Mouse (Mus musculus): ENCODE results near the gene Pou2f2.

The Pou2f2 gene

DNA sequence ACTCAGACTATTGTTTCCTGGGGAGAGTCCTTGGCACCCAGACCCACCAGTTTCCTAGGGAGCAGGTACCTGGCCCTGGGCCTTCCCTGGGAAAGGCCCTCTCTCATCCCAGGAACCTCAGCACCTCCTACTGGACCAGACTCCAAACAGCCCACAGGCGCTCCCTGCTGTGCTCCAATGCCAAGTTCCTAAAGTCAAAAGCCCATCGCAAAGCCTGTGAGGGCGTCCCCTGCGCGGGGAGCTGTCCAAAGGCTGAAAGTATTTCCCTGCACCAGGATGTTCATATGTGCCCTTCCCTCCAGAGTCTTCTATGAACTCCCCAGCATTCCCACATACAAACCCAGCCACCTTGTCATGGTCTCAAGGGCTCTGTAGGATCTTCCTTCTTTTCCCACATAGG, 37.8 kb downstream of the Pou2f2 start:
- DNase-seq = peak; percentile 73

DNA sequence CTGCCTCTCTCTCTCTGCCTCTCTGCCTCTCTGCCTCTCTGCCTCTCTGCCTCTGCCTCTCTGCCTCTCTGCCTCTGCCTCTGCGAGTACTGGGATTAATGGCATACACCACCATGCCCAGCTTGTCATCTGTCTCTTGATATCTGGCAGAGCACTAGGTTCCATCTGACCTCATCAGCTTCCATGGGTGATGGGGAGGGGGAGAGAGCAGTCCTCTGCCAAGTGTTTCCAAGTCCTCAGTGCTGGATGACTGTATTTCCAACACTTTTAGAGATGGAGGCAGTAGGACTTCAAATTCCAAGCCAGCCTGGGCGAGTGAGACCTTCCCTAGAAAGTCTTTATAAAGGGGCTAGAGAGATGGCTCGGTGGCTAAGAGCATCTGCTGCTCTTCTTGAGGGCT, 42.0 kb downstream of the Pou2f2 start:
- DNase-seq = no peak

DNA sequence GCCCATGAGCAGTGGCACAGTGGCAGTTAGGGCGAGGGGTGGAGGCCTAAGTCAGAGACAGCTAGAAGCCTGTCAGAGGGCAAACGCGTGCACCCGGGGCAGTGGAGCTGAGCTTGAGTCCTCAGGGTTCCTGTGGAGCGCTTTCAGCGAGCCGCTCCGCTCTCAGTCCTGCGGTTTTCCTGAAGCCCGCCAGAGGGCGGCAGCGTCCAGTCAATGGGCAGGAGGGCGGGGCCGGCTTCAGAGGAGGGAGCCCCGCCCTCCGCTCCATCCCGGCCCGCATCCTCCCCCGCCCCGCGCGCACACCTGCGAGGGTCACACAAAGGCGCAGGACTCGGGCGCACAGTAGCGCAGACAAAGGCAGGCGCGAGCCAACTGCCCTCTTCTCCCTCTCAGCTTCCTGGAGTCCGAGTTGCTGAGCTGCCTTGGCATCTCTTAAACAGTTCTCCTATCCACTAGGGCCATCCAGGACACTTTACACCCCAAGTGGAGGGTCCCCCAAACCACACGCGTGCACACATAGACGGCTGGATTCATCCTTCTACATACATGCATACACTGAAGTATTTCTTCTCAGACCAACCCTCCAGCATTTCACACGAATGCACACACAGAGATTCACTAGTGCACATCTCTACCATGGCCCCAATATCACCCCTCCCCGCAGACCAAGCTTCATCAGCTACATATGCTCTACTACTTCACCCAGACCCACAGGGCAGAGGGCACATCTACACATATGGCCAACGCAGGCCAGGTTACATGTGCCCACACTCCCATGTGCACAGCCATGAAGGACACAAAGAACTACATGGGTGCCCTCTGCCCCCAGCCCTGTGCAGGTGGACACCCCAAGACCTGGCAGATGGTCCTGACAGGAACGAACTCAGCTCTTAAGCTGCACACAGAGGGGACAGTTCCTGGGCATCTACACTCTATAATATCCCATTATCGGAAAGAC, 46.2 kb downstream of the Pou2f2 start:
- peak; percentile 83 for DNase-seq

DNA sequence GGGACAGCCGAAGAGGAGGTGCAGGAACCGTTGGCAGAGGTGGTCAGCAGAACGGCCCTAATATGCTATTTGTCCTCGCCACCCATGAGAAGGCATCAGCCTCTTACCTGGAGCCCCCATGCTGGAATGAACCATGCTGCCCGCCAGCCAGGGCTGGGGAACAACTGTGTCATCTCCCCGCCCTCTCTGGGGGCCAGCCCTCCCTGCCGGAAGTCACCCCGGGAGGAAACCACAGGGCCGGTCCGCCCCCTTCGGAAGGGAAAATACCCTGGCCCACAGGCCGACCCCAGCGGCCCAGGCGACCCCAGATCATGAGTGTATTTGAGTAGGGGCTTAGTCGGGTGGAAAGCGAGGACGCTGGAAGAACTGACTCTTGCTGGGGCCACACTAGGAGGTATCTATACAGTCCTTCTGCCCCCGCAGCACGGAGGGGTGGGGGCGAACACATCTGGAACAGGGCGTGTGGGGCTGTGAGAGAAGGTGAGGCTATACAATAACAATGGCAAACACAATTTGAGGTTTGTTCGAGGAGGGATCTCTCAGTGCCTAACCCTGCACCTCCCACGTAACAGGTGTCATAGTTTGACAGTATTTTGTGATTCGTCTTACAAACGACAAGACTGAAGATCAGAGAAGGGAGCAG, 47.1 kb downstream of the Pou2f2 start:
- no peak for DNase-seq

DNA sequence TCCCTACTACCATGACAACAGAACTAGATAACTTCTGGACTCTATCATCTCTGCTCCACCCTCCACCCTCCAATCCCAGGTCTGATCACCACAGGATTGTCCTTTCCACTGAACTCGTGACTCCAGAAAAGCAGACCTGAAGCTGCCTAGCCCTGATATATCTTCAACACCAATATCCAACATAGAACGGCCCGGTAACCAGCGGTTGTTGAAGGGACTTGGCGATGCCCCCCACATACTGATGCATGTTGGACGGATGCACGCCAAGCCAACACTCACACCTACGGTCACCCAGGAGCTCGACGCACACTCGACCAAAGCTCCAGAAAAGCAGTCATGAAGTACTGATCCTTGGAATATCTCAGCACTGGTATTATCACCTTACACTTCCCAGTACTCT, 48.3 kb downstream of the Pou2f2 start:
- no peak for DNase-seq

DNA sequence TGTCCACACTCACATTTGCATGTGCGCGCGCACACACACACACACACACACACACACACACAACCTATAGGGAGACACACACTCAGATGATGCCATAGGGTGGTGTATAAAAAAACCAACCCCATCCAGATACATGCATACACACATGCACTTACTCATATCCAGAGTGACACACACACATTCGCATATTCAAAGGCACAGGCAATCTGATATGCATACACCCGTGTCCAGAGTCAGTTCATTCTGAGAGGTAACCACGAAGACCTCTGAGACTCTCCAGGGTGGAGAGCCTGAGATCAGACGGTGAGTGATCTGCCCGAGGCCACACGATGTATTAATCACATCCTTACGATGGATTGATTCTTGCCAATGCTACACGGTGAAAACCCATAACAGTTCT, 49.0 kb downstream of the Pou2f2 start:
- no peak for DNase-seq

DNA sequence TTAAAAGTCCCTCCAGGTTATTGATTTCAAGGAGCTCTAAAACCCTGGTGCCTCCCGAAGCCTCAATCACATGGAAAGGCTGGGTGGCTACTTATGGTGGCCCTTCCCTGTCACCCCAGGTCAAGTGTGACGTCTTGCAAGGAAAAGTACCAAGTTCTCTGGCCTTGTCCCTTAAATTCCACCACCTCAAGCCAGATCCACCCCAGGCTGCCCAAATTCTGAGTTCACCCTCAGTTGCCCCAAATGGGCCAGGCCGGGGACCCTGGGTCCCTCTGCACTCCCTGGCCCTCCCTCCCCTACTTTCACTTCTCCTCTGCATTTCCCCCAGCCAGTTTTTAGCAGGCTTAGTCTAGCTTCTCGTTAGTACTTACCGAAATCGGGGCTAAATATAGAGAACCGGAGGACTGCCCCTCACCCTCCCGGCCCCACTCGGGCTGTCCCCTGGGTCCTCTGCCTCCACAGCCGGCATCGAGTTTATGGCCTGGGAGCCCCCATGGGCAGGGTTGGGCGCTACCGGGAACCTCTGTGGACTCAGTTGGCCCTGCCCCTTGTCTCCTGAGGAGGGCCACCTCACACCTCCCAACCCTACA, 50.0 kb downstream of the Pou2f2 start:
- no peak for DNase-seq

DNA sequence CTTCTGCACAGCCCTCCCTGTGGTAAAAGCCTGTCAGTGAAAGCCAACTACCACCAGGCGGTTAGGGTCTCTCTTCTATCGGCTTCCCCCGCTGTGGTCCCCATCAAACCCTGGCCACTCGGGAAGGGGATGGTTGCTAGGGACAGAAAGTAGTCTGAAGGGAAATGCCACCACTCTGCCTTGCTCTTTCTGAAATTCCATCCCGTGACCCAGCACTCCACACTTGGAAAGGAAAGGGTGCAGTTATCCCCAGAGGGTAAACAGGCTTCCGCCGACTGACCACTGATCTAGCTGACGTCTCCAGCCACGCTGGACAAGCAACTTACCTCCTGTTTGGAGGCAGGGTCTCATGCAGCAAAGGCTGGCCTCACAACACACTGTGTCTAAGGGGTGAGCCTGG, 51.6 kb downstream of the Pou2f2 start:
- DNase-seq = no peak

DNA sequence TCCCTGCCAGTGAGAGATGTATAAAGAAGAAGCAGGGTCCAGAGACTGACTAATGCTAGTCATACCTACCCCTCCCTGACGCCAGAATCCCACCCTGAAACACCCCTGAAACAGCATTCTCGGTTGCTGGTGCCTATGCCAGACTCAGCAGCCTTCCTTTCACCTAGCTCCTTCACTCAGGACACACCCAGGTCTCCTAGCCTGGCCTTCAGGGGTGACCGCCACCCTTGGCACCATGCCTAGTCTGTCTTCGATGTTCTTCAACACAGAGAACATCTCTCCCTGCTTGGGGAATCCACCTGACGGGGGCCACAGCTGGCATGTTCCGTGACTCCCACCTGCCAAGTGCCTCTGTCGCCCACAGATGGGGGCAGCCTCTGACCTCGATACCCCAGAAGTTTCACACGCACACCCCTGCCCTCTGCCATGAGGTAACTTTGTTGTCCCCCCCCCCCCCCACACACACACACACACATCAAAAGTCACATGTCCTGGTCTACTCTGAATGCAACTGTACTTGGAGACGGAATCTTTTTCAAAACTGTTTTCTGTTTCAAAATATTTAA, 53.7 kb downstream of the Pou2f2 start:
- DNase-seq = no peak

DNA sequence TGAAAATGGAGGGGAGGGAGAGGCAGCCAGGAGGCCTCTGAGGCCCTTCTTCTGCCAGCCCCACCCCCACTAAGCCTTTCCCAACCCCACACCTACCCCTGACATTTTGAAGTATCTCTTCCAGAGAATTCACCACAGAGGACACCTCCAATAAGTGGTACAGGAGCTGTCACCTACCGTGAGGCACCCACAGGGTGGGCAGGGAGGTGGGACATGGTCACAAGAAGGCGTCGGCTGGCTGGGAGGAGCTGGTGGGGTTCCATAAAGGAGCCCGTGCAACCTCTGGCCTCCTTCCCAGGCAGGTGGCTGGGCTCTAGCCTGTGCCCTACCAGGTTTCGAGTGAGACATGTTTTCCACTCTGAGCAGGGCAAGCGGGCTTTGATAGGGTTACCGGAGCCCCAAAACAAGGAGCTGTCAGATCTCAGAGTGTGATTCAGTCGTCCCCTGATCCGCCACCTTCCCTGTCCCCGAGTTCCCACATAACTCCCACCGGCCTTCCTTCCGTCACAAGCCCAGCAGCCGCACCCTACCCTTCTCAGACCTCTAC, 58.2 kb downstream of the Pou2f2 start:
- DNase-seq = no peak

DNA sequence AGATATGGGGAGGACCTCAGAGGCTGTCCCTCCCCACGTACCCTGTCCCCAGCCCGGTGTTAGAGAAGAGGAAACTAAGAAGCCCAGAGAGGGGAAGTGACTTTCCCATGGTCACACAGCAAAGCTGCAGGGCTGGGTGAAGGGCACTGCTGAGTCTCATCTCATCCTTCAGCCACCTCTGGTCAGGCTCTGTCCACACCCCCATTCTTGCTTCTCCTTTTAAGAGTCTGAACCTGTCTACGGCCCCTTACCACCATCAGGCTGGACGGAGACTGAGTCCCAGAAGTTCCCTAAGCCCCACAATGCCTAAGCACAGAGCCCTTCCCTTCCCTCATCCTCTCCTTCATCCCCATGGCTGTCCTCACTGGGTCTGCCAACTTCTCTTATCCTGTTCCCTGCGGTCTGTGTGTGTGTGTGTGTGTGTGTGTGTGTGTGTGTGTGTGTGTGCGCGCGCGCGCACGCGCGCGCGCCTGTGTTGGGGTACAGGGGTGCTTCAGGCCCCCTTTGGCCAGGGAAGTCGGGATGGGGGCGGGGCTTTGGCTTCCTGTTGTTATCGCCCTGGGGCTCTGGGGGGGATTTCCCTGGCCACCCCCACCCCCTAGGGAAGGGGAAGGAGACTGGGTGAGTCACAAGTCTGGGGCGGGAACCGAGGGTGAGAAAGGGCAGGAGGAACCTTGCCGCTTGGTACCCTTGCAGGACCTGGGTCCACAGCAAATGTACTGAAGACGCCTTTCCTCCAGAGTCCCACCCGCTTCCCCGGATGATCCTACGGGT, 59.3 kb downstream of the Pou2f2 start:
- DNase-seq = no peak

DNA sequence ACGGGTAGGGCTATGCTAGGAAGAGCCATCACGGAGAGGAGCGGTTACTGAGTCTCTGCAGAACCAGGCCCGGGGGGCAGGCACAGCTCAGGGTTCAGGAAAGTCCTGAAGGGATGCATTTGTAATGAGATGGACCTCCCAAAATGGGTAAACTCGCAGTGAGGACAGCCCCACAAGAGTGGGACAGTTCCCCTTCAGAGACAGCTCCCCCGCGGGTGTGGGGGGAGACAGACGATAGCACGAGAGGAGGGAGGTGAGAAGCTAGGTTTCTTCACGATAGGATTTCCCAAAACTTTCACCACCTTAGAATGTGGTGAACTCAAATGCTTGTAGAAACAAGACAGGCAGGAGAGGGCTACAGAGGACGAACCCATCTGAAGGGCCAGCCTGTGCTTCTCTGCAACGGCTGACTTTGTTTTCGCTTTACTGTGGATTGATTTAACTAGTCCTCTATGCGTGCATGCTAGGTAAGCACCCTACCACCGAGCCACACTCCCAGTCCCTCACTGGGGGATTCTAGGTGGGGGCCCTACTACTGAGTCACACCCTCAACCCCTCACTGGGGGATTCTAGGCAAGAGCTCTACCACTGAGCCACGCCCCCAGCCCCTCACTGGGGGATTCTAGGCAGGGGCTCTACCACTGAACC, 66.4 kb downstream of the Pou2f2 start:
- no peak for DNase-seq

DNA sequence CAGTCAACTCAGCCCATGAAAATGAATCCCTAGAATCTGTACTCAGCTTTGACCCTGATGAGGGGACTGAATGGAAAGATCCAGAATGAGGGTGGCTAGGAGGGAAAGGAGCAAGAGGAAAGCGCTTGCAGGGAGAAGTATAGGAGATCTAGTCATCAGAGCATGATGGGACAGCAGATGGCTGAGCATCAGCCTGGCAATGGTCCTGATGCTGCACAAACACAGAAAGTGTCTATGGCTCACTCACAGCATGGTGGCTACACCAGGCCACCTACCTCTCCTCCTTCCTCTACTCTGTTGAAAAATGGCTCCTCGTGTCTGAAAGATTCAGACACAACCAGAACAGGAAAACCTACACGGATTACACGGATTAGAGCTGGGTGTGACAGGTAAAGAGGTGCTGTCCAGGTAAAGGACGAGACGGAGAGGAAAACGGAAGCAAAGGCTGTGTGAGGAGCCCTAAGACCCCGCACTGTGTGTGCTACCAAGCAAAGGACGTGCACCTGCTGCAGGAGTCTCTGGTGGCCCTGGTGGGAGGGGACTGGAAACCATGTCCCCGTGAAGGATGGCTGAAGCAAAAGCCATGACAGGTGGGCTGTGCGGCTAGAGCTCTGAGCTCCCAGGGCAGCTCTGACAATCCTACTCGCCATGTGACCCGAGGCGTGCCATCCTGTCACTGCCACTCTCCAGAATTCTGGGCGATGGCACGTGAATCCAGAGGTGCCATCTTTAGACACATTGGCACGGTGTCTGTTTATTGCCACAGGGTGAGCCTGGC, 67.2 kb downstream of the Pou2f2 start:
- no peak for DNase-seq

DNA sequence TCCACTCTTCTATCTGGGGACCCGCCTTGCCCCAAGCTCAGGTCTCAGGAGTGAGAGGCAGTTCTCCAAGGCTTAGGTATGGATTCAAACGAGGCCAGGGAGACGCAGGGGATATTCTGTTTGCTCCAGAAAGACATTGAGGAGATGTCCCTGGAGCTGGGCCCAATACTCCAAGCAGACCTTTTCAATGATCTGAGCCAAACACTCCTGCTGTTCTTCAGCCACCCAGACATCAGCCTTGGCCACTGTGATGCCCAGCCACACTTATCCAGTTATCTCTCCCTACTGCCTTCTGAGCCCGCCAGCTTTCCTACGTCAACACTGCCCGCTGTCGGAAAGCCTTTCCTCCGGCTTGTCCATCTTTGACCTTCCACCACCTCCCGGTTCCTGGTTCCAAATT, 69.2 kb downstream of the Pou2f2 start:
- no peak for DNase-seq

DNA sequence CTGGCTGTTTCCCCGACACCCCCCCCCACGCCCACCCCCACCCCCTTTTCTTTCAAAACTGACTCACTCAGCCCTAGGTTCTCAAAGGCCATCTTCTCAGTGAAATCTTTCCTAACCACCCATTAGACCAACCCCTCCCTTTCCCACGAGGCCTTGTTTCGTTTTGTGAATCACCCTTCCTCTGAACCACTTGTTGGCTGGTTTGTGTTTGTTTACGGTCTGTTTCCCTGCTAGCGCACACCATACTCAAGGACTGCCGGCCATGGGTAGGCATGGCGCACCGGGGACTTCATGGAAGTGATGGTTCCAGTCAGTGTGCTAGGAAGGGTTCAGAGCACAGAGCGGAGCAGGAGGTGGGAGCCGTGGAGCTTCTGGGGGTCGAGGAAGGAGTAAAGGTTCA, 70.2 kb downstream of the Pou2f2 start:
- DNase-seq = no peak

DNA sequence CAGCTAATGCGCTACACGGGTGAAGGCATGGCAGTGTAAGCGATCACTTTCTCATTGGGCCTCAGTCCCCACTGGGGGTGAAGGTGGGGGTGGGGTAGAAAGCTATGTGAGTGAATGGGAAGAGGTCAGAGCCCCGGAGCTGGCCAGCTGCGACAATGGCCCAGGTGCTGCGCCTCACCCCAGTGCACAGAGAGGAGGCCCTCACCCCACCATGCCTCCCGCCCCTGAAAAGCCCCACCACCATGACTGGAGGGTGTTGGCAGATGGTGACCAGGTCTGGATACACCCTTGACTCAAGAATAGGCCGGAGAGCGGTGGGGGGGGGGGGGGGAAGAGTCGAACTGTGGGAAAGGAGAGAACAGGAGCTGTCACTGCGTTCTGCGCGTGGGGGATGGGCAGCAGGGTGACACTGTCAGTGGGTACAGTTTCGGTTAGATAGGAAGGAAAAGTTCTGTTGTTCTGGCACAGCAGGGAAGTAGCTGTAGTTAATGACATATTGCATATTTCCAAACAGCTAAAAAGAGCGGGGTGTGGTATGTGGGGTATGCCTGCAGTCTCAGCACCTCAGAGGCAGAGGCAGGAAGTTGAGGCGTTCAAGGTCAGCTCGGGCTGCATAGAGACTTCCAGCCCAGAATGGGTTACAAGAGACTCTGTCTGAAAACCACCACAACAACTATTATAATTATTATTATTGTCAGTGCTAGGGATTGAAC, 72.6 kb downstream of the Pou2f2 start:
- DNase-seq = no peak

DNA sequence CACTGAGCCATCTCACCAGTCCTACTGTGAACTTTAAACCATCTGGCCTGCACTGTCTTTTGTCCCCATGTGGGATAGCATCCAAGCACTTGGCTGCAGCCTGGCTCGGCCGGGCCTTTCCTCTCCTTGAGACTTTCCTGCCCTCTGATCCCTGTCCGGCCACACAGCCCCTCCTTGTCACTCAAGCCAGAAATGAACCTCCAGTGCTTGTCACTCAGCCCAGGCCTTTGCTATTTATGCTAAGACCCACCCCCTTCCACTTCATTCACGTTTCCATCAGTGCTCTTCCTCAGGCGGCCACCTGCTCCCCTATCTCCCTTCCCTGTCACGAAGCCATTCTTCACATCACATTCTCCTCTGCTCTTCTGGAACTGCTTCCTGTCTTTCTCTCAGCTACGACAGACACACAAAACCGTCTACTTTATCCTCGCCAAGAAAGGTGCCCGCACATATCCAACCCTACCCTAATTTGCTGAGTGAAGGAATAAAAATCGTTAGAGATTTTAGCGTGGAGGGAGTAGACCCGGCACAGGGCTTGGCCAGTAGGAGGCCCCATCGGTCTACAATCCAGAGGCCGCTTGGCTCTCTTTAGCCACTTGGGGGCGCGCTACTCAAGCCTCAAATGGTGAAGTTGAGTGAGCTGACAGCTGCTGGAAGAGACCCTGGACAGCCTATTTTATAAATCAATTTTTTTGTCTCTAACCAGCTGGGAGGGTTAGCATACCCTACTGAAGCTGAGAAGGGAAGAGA, 73.9 kb downstream of the Pou2f2 start:
- peak; percentile 67 for DNase-seq

DNA sequence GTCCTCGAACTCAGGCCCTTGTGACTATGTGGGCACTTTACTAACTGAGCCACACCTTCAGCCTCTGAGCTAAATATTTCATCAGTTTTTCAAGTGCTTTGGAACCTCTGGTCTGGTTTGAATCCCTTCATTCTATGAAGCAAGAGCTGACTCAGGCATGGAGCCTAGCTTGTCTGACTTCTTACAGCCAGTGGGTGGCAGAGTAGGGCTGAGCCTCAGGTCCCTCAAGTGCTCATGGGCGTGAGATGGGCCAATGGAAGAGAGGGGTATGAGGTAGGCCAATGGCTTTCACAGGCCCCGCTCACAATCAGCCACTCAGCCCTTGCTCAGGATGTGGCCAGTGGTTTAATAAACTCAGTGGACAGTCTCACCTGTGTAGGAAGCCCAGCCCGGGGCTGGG, 79.9 kb downstream of the Pou2f2 start:
- DNase-seq = no peak

DNA sequence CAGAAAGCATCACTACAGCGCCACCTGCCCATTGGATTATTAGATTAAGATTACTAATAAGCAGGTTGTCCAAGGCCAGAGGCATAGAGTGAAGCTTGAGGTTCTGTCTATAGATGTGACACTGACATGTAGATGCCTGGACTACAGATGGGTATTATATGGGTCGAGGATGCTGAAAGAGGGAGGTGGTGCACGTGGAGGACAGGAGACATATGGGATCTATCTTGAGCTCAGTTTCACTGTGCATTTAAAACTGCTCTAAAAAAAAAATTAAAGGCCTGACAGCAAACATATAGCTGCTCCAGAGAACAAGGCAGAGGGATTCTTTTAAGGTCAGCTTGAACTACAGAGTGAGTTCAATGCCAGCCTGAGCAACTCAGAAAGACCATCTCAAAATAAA, 81.4 kb downstream of the Pou2f2 start:
- DNase-seq = no peak

DNA sequence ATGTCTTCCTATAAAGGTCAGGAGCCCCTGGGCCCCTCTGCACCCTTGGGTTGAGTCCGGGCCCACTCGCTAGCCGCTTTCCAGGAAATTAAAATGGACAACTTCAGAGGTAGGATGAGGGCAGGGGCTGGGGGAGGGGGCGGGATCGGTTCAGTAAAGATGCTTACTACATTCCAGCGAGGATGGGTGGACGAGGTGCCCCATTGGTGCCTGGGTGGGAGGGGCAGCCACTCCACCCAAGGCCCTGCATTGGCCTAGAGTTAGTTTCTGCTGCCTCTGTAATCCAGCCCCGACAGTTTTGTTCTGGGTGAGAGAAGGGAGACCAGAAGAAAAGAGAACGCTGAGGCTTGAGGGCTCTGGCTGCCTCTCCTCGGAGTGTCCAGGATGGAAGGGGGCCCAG, 89.7 kb downstream of the Pou2f2 start:
- DNase-seq = no peak
